Mouse (Mus musculus): ENCODE results near the gene Snd1.

GRCm38 (mm10) chr6:28678896-28679295, 204.0 kb downstream of the Snd1 start:
- TF ChIP-seq MAX (IDR thresholded peaks at IDR 0.05; ENCODE audit: low read depth): no peak
- TF ChIP-seq REST (IDR thresholded peaks at IDR 0.05; ENCODE audit: insufficient read depth, insufficient read length): no peak
- no peak for TF ChIP-seq USF1 (IDR thresholded peaks at IDR 0.05; ENCODE audit: low read depth)
- no peak for TF ChIP-seq POLR2A (IDR thresholded peaks at IDR 0.05; ENCODE audit: insufficient read length, low read depth)
- TF ChIP-seq SRF (IDR thresholded peaks at IDR 0.05; ENCODE audit: control insufficient read depth, insufficient read length, low read depth): no peak

Measured in myocyte (in vitro differentiated cells).